Mouse (Mus musculus) yolk sac, embryonic 10.5 days (tissue): ENCODE measurements around the gene Brsk1.

Experiments used
- DNase-seq: peaks from one replicate; pipeline ENCODE4 v3.0.0-alpha.2; 2017; ENCODE audit warnings: low spot score

Gene Brsk1

DNA sequence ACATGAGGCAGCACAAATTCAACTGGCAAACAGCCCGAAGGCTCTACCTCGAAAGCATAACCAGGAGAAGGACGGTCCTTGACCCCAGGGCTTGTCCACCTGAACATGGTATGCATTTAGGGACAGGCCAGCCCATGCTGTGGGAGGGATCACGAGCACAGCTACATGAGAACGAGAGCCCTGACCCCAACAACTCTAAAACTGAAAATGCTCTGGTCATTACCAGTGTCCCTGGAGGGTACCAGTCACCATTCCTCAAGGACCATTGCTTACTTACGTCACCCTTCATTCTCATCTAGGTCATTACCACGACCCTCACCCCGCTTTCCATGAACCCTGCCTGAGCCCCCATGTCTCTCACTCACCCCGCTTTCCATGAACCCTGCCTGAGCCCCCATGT, 21.2 kb upstream of the Brsk1 start:
- DNase-seq: no peak

DNA sequence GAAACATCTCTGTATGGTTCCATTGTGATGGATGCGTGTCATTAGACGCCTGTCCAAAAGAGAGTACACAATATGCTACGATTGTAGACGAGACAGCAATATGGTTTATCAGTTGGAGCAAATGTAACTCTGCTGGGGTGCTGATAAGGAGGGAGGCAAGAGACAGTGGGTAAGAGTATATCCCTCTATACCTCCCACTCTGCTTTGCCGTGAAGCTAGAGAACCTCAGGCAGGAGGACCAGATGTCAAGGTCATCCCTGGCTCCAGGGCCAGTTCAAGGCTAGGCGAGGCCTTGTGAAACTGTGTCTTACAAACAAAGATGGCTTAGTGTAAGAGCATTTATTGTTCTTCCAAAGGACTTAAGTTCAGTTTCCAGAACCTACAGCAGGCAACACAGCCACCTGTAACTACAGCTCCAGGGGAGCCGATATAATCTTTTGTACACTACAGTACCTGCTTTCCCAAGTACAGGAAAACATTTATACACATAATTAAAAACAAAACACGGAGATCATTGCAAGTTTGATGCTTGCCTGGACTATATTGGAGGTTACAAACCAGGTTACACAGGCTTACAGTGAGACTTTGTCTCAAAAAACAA, 19.6 kb upstream of the Brsk1 start:
- DNase-seq: no peak

DNA sequence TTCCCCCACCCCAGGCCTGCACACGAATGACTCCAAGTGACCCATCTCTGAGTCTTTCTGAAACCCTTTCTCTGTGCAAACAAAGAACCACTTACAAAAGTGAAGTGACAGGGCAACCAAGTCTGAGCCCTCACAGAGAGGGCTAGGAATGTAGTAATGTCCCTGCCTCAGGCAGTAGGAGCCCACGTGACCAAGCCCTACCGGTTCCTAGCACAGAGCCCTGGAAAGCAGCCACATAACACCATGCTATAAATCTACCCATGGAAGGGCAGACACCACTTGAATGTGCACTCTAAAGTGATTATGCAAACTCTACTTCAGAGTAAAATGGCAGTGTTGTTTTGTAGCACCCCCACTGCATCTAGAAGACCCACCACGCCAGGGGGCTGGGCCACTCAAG, 18.4 kb upstream of the Brsk1 start:
- no peak for DNase-seq

DNA sequence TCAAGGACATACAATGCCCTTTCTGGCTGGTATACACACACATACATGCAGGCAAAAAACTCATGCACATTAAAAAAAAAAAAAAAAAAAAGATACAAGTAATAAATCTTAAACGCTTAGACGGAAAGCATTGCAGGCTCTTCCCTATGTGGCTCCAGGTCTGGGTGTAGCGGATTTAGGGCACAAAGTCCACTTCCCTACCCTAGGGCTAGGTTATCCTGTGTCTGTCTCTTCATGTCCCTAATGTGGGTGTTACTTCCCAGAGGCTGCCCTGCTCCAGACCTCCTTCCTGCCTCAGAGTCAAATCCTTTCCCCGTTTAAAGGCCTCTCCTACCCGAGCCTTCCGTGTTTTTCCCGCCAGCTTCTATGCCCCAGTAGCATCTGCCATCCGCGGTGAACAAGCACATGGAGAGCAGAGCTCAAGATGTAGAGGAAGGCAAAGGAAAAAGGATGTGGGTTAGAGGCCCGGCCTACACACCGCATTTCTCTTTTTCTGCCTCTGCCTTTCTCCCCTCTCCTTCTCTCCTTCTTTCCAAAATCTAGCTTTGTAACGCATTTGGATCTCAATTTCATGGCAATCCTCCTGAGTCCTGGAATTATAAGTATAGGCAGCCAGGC, 16.2 kb upstream of the Brsk1 start:
- no peak for DNase-seq

DNA sequence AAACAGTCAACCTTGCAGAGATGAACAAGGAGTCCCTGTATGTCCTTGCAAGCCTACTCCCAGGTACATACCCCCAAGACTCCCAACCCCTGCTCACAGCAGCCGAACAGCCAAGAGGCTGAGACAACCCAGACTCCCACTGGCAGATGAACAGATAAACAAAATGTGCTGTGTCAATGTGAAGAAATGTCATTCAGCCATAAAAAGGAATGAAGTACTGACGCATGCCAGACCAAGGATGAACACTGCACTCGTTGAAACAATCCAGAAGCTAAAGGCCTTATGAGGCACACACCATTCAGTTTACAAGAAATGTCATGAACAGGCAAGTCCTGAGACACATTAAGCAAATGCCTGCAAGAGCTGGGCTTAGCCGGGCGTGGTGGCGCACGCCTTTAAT, 15.2 kb upstream of the Brsk1 start:
- DNase-seq: no peak

DNA sequence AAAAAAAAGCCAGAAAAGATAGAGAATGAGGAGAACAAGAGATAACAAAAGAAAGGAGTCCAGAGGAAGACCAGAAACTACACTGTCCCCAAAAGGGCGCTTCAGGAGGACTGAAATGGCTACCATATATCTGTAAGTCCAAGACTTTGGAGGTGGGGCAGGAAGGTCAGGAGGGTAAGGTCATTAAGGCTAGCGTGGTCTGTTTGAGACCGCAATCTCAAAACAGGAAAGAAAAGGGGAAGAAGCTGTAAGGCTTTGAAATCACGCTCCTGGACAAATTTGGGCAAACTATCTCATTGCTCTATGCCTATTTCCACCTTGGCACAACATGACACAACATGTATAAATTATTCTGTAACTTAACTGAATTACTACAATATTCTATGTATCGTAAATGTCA, 7.1 kb upstream of the Brsk1 start:
- no peak for DNase-seq

DNA sequence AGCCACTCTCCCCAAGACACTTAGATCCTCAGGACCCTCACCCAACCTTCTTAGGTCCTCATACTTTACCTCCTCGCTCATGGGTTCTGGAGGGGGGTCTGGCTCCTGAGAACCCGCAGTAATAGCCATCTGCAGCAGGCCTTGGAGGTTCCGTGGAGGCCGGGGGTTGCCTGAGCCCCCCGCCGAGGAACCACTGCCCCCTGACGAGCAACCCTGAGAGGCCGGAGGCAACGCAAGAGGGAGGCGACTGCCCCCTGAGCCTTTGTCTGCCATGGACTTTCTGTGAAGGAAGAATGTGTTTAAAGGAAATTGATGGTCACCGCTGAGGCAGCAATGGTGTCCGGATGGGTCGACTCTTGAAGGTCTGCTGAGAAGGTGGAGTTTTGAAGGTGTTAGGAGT, 6.2 kb upstream of the Brsk1 start:
- DNase-seq: no peak

DNA sequence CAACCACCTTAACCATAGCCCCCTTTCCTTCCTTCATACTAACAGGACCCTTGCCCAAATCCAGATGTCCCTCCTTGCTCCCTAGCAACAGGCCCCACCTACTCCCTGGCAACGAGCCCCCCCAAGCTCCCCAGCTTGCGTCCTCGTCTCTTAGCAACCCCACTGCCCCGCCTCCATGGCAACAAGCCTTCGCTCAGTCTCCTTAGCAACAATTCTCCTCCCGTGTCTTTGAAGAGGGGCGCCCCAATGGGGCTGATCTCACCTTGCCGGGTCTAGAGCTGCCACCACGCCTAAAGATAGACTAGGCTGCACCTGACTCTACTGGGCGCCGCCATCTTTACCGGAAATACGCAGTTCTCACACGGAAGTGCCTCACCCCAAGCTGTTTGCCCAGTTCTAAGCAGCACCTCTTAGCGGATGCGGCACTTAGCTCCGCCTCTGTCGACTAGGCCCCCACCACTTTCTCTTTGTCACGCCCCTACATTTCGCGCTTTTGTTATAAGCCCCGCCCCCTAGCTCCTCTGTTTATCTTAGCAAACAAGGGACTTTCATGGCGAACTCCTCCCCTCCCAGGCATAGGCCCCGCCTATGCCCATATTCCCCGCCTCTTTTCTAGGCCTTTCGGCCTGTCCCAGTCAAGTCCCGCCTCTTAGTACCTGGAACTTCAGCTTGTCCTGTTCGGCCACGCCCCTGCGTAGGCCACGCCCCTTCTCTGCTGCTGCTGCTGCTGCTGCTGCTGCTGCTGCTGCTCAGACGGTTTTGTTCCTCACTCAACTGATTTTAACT, 5.6 kb upstream of the Brsk1 start, which contains the start of gene Hspbp1:
Hspbp1 (minus strand) TSS at position 437 of the 786 bp plus-strand sequence.
- peak; percentile 99 for DNase-seq

DNA sequence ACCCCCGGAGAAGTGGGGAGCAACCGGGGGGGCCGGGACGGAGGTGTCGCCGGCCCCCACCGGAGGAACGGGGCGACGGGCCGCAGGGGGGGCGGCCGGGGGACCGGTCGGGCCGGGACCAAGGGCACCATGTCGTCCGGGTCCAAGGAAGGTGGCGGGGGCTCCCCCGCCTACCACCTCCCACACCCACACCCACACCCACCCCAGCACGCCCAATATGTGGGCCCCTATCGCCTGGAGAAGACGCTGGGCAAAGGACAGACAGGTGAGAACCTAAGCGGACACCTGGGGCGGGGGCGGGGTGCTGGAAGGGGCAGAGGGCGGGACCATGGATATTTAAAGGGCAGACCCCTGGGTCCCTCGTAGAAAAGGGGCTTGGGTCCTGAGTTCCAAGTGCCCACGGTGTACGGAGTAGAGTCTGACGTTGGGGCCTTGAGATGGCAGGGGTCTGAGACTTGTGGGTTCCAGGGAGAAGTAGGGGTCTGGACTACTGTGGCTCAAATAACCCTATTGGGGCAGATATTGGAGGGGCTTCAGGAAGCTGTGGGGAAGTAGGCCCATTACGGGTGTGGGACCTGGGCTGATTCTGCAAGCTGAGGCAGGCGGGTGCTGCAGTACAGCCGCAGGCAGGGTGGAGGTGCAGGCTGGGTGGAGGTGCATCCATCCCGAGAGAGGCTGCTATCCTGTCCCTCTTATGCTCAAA, 698 bp downstream of the Brsk1 start:
- no peak for DNase-seq

DNA sequence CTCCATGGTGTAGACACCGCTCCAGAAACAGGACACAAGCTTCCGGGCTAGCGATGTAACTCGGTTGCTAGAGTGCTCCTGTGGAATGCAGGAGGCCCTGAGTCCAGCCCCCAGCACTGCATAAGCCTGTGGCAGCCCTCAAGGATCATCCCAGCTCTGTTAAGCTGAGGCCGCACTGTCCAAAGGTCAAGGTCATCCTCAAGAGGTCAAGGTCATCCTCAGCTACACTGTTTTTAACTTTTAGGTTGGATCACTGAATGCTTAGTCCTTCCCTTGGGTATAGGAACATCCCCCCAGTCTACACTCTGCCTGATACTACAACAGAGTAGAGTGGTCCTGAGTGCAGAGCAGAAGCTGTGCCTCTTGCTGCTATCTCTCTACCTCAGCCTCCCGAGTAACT, 2.6 kb downstream of the Brsk1 start:
- no peak for DNase-seq

DNA sequence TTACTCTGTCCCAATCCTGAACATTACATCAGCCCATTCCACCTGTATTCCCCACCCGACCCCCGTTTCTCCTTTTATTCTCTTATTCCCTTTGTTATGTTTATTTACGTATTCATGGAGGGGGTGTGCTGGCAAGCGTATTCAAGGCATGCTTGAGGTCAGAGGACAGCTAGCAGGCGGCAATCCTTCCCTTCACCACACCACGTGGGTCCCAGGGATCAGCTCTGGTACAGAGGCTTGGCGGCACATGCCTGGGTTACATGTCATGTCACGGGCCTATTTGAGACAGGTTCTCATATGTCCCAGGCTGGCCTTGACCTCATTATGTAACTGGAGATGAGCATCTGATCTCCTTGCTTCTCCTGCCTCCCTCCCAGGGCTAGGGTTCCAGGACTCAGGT, 11.9 kb downstream of the Brsk1 start:
- DNase-seq: no peak

DNA sequence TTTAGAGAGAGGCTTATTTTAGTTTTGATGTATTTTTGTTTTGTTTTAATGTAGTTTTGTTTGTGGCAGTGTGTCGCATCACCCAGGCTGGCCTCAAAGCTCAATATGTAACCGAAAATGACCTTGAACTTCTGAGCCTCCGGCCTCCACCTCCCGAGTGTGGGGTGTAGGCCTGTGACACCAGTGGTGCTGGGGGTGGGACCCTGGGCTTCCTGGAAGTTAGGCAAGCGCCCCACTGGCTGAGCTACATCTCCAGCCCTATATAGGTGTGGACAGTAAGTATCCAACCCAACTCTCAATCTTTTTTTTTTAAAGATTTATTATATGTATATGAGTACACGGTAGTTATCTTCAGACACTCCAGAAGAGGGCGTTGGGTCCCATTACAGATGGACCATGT, 12.8 kb downstream of the Brsk1 start:
- no peak for DNase-seq

DNA sequence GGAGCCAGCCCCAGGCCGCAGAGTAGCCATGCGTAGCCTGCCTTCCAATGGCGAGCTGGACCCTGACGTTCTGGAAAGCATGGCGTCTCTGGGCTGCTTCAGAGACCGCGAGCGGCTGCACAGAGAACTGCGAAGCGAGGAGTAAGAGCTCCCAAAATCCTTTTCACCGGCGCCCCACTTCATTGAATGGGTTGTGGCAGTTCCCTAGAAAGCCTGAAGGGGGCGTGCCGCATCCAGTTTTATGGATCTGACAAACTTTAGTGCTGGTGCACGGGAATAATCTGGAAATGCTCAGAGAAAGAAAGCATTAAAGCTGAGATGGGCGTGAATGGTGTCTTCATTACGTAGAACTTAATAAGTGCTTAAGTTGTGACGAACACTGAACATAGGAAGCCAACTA, 14.7 kb downstream of the Brsk1 start:
- DNase-seq: no peak

DNA sequence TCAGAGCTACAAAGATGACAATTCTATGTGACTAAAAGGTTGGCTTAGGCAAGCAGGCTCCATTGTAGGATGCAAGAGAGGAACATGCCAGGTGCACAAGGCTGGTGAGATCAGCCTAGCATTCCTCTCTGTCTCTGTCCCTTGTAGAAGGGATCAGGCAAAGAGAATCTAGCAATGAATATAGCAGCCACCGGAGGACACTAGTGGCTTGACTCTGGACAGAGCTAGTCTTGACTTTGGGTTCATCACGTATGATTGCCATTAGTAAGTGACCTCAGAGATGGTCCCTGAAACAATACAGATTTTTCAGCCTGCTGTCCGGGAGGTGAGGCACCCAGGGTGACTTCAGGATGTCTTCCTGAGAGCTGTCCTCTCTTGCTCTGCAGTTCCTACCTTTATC, 22.2 kb downstream of the Brsk1 start:
- DNase-seq: no peak

DNA sequence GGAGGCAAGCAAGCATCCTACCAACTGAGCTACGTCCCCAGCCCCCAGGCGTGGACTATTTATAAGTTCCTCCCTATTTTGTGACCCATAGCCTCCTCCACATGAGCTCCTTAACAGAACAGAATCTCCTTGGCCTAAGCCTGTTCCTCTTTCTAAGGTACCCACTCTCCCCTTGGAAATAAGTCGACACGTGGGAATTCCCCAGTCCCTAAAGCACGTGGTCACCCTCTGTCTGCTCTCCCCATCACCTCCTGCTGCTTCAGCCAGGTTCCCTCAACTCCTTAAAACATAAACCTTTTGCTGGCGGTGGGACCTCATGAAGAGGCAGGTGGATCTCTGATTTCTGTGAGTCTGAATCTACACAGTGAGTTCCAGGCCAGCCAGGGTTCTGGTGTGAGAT, 26.6 kb downstream of the Brsk1 start:
- no peak for DNase-seq

DNA sequence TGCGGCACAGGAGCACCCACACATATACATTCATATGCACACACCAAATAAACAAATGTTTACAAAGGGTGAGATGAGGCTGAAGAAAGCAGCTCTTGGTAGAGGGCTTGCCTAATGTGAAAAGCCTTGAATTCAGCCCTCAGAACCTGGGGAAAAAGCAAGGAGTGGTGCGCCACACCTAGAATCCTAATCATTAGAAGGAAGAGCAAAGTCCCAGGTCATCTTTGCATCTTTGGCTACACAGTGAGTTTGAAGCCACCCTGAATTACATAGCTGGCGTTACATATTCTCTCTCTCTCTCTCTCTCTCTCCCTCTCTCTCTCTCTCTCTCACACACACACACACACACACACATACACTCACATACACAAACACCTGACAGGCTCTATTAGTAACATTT, 28.9 kb downstream of the Brsk1 start:
- DNase-seq: no peak

DNA sequence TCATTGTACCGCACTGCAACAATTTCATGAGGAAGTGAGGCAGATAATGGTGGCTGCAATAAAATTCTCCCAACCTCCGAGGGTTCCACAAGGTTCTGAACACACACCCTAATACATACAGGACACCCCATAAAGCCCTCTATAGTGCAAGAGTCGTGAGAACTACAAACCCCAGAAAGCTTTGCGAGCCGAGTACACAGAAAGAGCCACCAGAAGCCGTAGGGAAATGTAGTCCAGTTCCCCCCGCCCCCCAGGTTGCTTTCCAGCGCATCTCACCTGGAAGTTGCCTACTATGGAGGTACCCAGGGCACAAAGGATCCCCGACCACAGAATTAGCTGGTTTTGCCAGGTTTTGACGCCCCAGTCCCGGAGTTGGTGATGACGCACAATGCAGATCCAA, 33.1 kb downstream of the Brsk1 start:
- DNase-seq: no peak

DNA sequence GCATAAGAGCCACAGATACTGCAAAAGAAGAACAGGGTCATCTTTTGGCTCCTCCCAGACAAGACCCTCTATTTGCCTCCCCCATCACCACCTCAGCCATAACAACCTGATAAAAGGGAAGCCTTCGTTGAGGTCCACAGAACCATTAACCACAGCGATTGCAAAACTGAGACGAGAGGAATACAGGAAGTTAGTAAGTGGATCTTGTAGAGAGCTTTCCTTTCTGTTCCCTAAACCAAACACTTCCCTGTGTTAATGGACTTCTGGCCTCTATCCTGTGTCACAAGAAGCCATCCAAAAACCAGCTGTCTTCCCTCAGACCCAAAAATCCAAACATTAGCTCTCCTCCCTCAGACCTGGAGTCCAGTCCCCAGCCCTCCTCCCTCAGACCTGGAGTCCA, 34.0 kb downstream of the Brsk1 start:
- no peak for DNase-seq

DNA sequence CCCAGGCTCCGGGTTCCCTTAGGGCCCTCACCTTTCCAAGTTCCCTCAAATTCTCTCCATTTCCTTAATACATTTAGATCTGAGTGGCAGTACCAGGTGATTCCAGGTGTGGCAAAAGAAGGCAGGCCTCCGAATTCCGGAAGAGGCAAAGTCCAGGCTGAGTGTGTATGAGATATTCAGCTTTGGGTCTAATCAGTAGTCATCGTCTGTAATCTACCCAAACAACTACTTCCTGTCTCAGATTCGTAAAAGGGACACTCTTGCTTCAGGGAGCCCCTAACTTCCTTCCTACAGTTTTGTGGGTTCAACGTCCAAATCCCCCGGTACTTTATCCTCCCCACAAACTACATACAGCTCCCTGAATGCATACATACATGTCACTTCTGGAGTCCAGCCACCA, 34.8 kb downstream of the Brsk1 start, which contains the start of gene Tmem150b:
Tmem150b (minus strand) TSS at position 81 of the 400 bp plus-strand sequence.
- DNase-seq: no peak

DNA sequence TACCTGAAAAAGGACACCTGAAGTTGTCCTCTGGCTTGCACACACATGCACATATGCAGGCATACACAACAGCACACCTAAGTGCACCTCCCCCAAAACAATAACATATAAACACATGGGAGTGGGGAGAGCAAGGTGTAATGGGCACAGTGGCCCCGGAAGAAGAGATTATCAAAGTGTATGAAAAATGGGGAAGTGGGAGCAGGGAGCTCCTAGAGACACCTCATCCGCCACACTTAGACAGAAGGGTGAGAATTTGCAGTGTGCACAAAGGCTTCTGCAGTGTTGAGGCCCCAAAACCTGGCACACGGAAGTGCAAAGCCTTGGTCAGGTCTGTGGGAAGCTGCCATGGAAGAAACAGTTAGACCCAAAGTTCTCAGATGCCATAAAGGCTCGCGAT, 40.7 kb downstream of the Brsk1 start:
- DNase-seq: no peak

DNA sequence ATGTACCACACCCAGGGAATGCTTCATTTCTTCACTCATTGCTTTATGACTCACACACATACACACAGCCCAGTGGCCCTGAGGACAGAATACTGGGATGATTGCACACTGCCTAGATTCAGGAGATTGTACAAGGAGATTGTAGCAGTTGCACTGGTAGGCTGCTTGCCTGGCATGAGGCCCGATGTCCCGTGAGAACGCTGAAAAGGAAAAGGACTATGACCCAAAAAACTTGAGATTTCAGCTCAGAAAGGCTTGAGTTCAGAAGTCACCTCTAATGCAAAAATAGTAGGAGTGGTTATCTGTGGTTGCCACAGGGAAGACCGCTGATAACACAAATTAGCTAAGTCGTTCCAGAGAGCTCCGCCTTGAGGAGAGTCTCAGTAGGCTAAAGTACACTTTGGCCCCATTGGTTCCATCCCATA, 42.6 kb downstream of the Brsk1 start:
- DNase-seq: peak; percentile 47

DNA sequence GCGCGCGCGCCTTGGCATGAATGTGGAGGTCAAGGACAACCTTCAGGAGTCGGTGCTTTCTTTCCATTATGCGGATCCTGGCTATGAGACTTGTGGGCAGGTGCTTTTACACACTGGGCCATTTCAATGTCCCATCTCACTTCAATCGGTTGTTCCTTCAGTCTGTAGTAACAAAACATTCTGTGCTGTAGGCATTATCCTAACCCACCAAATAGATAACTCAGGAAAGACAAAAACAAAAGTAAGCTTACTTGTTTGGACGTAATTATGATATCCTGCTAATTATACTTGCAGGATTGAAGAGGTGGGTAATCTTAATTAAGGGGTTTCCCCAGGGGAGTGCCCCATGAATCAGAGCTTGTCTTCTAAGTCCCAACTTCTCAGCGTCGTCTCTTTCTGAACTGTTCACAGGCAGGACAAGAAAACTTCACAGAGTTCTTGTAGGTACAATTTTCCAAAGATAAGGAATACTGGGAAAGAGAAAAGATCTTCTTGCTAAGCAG, 48.7 kb downstream of the Brsk1 start:
- no peak for DNase-seq
